Mouse (Mus musculus) erythroblast, embryonic 14.5 days (primary cell): Measurements from ENCODE around the gene Ispd.

Experiments
- GATA1 ChIP-seq: IDR thresholded peaks from 2 replicates; pipeline ENCODE4 v1.6.1; 2012; ENCODE audit warnings: low read length, inconsistent platforms, mixed read lengths
- TAL1 ChIP-seq: IDR thresholded peaks from 3 replicates; pipeline ENCODE4 v1.6.1; 2012; ENCODE audit warnings: low read length, inconsistent platforms, mixed read lengths

DNA sequence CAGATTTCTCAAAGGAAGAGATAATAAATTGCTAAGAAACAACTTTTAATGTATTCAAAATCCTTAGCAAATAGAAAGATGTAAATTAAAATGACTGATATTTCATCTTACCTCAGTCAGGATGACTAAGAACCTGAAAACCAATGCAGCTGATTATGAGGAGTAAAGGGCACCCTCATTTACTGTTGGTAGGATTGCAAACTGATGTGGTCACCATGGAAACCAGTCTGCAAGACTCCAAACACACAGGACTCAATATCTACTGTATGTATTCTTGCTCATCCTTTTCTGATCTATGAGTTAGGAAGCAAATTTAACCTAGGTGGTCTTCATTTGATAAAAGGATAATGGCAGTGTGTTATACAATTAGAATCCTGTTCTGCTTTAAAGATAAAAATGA, 246.0 kb downstream of the Ispd start:
- TF ChIP-seq TAL1 (no peak), GATA1 (no peak)
